Mouse (Mus musculus) skeletal muscle tissue, adult 2 months (tissue): ENCODE data around the gene Snx9.

Experiments
- DNase-seq: peaks from one replicate; pipeline ENCODE4 v3.0.0-alpha.2; 2012; ENCODE audit warnings: low read depth, low spot score

The Snx9 gene

DNA sequence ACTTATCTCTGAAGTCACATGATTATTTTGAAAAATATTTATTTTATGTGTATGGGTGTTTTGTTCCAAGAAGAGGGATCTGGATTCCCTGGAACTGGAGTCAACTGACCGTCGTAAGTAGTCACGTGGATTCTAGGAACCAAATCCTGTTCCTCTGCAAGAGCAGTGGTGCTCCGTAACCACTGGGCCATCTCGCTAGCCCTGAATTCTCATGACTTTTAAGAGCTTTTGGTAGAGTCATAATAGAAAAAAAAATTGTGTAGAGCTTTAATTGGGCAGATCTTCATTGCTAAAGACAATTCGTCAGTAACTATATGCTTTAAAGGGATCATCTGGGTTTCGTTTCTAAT, 2.5 kb downstream of the Snx9 start:
- no peak for DNase-seq

DNA sequence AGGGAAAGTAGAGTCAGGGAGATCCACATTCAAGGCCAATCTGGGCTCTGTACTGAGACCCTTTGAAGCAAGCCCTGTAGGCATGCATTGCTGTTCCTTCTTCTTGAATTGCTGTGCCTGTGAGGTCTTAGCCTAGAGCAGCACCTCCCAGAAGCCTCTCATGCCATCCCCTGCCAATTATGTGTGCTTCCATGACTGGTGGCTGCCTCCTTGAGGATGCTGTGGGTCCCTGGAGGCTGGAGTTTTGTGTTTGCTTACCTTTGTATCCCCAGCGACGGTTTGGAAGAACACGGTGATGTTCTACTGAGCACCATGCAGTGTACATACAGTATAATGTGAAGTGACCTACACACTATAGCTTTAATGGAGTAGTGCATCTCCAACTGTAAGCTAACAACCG, 4.2 kb downstream of the Snx9 start:
- DNase-seq = no peak

DNA sequence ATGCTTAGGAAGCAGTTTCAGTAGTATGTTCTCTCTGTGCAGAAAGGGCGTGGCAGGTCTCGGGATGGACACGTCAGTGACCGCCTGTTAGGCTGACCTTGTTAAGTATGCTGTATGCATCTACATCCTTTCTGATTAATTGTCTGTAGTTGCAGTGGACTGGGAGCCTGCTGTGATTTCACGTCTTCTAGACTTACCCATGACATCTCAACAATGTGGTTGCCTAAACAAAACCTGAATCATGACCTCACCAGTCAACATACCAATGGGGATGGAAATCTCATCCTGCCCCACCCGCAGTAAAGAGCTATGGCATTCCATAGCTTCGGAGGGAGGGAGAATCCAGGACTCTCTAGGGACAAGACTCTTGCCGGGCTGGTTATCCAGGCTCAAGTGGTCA, 5.0 kb downstream of the Snx9 start:
- no peak for DNase-seq

DNA sequence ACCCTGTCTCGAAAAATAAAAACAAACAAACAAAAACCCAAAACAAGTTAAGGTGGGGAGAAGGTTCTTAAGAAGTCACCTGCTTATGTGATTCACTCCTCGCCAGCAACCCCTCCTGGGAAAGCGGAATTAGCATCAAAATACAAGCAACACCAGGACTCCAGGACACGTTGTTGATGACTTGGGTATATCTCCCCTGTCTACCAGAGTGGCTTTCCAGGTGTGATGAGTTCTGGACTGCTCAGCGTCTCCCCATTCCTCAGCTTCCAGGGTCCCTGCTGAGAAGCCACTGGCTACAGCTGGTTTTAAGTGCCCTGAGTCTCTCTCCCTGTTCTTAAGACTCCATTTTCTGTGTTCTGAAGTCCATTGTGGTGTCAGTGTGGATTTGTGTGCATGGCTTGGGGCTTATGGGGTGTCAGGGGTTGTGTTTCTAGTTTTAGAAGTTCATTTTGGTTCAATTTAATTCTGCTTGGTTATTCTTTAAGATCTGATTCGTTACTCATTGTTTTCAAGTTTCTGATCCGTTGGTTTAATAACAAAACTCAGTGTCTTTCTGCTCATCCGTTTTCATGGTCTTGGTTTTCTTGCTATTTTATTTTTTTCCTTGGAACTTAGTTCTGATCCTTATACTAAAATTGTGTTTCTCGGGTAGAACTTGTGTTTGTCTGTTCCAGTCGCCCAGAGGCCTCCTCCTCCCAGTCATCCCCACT, 7.7 kb downstream of the Snx9 start:
- no peak for DNase-seq

DNA sequence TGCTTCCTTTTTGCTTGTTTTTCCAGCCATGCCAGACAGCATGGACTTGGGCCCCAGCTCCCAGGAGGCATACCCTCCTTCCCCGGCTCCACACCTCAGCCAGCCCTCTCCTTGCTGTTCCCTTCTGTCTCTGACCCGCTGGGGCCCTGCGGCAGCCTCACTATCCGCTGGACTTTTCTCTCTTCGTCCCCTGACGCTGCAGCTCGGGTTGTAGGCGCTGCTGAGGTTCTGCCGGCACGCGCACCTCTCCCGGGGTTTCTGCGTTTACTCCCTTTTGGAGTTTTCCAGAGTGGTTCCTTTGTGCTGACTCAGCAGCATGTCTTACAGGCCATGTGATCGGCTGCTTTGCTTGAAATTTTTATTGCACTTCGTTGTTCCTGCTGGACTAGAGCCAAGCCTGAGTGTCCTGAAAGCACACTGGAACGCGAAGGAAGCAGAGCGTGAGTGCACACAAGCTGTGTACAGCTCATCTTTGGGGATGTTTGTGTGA, 8.3 kb downstream of the Snx9 start:
- DNase-seq = peak; percentile 83

DNA sequence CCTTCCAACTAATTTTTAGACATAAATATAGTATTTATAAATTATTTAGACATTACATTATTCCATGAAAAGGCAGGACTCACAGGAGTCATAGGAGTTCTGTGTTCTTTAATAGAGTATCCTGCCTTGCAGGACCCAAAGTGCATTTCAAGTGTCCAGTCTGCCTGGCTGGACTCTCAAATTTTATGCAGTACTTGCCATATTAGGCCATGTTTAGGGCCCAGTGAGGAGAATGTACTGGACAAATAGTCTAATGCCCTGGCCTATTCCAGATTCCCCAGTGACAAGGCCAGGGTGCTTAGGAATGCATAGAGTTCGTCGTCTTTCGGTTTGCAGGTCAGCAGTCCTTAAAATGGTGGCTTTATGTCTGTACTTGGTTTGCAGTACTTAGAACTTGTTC, 8.9 kb downstream of the Snx9 start:
- no peak for DNase-seq

DNA sequence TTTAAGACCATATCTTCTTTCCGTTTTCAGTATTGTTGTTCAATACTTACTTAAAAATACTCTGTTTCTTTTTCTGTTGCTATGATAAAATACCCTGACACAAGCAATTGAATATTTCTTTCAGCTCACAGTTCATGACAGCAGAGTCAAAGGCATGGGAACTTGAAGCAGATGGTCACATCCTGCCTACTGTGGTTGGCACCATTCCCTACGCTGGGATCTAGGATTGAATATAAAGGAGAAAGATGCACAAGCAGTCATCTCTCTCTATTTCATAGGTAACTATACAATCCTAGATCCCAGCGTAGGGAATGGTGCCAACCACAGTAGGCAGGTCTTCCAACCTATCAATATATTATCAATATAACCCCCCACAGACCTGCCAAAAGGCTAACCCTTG, 9.3 kb downstream of the Snx9 start:
- DNase-seq = no peak

DNA sequence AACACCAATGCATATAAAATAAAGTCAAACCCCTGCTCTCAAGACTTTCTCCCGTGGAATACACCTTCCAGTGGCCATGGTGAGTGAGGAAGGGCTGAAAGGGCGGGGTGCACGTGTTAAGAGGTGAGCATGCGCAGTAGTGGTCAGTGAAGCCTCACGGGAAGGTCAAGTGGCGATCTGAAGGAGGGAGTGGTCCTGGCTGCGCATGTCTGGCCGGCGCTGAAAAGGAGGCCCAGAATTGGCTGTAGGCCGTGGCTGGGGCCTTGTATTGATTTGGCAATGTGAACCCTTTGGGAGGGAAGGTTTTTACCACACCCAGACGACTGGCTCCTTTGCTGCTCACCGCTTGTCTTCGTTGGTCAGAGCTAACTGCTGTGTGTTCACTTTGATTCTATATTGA, 12.8 kb downstream of the Snx9 start:
- DNase-seq = peak; percentile 60

DNA sequence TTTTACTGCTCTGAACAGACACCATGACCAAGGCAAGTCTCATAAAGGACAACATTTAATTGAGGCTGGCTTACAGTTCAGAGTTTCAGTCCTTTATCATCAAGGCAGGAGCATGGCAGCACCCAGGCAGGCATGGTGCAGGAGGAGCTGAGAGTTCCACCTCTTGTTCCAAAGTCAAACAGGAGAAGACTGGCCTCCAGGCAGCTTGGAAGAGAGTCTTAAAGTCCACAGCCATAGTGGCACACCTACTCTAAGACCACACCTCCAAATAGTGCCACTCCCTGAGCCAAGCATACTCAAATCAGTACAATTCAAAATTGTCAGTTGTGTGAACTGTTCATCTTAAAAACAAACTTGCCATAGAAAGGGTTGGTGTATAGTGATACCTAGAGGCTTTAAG, 14.4 kb downstream of the Snx9 start:
- no peak for DNase-seq

DNA sequence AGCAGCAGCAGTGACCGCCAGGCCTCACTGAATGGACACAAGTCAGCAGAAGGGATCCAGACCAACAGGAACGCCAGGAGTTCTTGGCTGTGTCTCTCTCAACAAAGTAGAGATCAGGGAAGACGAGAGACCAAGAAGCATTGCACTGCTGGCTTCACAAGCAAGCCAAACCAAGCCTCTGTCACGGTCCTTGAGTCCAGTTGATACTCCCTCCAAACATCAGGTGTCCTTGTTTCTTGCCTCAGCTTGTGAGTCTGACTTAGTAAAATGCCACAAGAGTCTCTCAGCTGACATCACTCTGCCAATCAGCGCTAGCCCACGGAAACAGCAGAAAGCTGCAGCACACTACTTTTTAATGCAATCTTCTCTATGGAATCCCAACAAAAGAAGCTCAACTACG, 15.3 kb downstream of the Snx9 start:
- no peak for DNase-seq

DNA sequence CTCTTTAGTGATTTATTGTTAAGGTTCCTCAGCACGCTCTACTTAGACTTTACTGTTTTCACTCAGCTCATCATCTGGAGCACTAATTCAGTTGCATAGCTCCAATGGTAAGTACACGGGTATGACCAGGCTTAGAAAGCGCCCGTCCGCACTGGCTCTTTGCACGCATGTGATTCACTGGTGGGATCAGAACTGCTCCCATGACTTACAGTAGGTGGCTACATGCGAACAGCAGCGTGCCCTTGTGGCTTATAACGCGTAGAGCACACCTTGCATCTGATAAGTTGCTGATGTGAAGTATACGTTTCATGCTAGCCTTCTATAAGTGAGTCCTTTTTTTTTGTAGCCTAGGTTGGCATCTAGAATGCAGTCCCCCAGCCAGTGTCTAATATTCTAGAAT, 16.1 kb downstream of the Snx9 start:
- DNase-seq = no peak

DNA sequence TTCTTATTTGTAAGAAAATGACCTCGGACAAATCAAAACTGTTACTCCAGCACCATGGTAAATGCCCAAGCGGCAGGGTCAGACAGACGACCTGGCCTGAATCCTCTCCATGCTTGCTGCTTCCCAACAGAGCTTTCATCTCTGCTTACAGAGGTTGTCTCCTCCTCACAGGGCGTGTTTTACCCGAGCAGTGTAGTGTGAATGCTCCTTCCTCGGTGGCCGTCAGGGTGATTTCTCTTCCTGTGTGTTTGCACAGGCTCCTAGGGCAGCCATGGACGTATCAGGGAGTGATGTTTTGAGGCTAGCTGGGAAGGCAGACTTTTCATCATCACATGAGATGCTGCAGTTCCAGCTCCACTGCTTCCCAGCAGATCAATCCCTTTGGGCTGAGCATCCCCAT, 17.1 kb downstream of the Snx9 start:
- no peak for DNase-seq

DNA sequence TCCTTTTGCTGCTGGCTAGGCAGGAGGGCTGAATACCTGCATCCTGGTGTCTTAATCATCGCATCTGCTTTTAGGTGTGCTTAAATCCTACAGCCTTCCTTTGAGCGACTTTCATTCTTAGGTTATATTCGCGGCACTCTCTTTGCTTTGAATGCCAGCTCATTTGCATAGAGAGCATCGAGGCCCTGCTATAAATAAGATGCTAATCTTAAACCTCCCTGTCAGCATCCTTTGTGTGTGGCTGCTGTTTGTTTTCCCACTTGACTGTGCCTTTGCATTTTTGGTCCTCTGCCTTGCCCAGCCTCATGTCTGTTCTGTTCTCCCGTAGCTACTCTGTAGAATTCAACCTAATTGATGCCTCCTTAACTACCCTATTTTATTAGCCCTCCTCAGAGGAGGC, 21.2 kb downstream of the Snx9 start:
- DNase-seq = no peak

DNA sequence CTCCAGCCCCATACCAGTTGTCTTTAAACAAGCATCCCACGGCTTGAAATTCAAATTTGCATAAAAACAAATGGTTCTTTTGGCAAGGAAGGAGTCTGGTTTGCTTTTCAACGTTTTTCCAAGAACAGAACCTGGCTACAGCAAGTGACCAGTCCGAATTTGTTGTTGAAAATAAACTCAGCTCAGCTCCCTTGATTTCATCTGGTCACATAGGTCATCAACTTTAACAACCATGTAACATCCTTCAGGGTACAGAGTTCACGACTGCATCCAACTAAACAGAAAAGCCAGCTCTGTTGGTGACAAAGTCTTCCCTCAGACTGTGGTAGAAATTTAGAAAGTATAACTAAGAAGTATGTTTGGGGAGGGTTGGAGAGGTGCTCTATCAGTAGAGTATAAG, 21.7 kb downstream of the Snx9 start:
- DNase-seq = no peak

DNA sequence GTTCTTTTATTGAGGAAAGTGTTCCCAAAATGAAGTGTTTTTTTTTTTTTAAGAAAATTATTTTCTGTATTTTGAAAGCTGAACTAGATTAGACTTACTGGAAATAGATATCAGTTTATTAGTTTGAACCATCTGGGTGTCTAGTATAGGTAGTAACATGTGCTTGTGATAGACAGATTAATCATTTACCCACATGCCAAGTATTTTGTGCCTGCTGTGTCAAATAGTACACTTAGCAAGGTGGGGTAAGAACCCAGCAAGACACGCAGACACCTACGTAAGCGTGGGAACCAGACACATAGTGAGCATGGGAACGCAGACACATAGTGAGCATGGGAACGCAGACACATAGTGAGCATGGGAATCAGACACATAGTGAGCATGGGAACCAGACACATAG, 22.6 kb downstream of the Snx9 start:
- DNase-seq = no peak

DNA sequence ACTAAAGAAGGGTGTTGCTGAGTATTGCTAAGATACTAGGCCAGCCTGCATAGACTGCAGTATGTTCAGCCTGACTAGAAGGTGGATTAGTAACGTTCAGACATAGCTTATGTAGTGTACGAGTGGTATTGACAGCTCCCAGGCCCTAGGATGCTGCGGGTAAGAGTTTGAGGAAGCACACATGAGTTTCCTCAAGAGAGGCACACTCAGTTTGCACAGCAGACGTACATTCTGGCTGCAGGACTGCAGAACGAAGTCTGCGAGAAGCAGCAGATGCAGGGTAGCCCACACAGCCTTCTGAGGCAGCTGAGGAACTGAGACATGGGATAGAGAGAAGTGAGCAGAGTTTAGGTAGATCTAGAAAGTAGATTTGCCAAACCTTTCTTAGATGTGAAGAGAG, 26.3 kb downstream of the Snx9 start:
- DNase-seq = no peak

DNA sequence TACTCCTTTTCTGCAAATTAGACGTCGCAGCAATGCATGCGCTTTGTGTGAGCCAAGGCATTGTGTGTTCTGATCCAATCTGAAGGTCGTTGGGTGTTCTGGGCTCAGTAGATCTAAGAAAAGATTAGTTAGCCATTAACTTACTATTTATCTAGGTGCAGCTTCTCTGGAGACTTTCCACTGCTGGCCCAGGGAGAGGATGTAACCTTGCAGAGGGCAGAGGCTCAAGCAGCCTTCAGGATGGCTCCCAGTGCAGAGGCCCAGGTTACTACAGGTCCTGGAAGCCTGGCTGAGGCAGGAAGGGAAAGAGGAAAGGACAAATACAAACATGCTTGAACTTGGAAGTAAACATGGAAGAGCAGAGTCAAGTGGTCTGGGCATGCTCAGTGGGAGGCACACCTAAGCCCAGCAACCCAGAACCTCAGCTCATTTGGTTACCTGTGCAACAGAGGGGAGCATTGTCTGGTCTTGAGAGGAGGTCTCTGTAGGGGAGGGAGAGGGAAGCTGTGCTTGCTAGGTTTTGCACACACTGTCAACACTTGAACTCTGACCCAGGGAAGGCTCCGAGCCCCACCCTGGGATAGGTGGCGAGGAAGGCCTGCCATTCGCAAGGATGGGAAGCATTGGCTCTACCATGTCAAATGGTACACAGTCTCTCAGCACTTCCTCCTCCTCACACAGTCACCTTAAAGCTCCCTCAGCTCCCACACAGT, 27.3 kb downstream of the Snx9 start:
- DNase-seq = no peak

DNA sequence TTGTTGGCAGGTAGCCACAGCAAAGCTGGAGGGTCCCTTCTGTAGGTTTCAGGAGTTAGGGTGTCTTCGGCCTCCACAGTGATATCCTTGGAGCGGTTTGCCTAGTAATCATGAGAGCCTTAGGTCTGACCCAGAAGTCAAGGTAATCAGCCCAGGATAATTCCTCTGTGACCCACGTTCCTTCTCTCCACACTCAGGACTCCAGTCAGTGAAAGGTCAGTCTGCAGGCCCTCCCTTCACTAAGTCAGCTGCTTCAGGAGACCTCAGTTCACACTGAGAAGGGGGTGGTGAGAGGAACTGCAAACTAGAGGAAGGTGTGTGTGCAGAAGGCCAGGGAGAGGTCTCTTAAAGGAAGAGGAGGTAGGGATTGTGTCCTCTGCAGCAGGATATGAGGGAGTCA, 28.3 kb downstream of the Snx9 start:
- no peak for DNase-seq

DNA sequence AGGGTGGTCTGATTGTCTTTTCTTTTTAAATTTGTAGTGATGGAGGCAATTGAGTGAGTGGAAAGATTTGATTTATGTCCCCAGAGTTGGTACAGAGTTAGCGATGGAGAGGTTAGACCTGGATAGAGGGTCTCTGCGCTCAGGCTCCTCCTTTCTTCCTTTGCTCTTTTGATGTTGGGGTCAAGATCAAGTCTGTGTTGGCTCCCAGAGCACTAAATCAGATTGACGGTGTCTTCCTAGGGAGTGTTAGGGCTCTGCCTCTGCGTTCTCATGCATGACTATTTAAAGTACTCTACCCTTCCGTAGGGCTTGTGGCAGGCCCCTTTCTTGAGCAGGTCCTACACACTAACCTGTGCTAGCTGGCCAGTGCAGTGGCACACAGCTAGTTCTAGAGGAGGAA, 28.9 kb downstream of the Snx9 start:
- no peak for DNase-seq

DNA sequence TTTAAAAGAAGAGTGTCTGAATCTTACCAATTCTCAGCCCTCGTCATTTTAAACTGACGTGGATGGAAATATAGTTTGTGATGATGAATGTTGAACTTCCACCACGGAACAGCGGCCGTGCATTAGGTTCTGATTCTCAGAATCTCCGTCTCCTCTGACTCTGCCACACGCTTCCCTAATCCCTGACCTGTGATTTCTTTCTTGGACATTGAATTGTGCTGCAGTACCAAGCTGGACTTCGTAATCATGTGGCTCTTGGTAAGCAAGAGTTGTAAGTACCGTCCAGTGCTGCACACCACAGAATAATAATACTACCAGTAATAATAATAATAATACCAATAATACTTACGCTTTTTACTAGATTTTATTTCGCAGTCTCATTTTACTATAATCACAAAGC, 29.6 kb downstream of the Snx9 start:
- no peak for DNase-seq

DNA sequence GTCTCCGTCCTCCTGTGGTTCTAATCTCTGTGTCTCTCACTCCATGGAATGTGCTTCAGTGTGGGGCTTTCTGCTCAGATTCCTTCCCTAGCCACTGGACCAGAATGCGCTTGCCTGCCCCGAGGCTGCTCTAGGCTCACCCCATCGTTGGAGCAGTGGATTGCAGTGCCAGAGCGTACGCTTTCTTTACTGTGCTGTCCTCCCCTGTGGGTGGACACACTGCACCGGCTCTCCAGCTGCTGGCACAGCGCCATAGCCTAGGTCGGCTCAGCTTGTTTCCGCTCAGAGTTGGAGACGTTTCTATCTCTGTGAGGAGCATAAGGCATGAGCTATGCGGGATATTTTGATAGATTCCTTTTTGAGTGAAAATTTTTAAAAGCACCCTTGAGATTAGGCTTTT, 31.4 kb downstream of the Snx9 start:
- DNase-seq = peak; percentile 56

DNA sequence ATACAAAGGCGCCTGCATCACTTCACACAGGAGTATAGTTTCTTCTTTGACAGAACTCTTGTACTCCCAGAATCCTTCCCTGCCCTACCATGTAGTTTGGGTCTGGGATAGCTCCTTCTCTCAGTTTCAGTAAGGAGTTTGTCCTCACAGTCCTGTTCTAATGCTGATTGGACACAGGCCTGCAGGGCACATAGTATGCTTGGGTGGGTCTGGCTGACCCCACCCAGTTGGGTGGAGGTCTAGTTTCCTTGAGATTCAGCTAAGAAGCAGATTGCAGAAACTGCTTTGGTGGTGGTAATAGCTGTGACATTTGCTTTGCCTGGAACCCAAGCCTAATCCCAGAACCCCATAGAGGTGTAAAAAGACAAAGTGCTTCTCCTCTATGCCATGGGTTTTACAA, 33.4 kb downstream of the Snx9 start:
- DNase-seq = no peak

DNA sequence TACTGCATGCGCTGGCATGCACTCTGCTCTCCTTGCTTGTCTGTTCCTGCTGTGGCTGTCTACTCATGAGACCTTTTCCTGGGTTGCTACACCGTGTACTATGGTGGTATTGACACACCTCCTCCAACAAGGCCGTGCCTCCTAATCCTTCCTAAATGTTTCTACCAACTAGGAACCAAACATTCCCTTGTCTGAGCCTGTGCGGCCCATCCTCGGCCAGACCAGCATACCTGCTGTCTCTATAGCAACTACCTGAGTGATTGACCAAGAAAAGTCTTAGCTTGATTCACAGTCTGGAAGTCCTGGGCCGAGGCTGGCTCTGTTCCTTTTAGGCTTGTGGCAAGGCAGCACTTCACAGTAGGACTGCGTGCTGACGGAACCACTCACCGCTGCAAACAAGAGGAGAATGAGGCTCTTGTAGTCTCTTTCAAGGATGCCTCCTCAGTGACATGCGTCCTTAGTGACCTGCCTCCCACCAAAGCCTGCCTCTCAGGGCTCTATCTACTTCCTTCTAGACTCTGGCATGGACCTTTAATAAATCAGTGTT, 36.6 kb downstream of the Snx9 start:
- no peak for DNase-seq
